Mouse (Mus musculus) midbrain, embryonic 10.5 days (tissue): ENCODE measurements at regions not wholly inside any gene's neighbourhood (a gene's known extent, or its start where the extent isn't known, plus 50 kb on each side); places are given as distances from the start of the nearest gene placed in this dataset.

Experiments
- DNase-seq: peaks from one replicate; pipeline ENCODE4 v3.0.0-alpha.2; 2017; ENCODE audit warnings: low spot score
- H3K27ac ChIP-seq: fragments of 300-500 bp; sonication (generic); replicated peaks from 2 replicates; pipeline ENCODE4 v1.5.1; 2016; ENCODE audit warnings: mild to moderate bottlenecking
- H3K27me3 ChIP-seq: fragments of 300-500 bp; sonication (generic); 2 replicates; pipeline ENCODE4 v1.6.1; 2016; ENCODE audit warnings: low read depth, mild to moderate bottlenecking; ENCODE audit not compliant: poor library complexity, severe bottlenecking
- H3K36me3 ChIP-seq: fragments of 300-500 bp; sonication (generic); 2 replicates; pipeline ENCODE4 v1.6.1; 2016; ENCODE audit warnings: mild to moderate bottlenecking, moderate library complexity
- H3K4me1 ChIP-seq: fragments of 300-500 bp; sonication (generic); 2 replicates; pipeline ENCODE4 v1.6.1; 2016
- H3K4me3 ChIP-seq: fragments of 300-500 bp; sonication (generic); 2 replicates; pipeline ENCODE4 v1.5.1; 2016; ENCODE audit warnings: mild to moderate bottlenecking, moderate library complexity
- H3K9me3 ChIP-seq: fragments of 300-500 bp; sonication (generic); replicated peaks from 2 replicates; pipeline ENCODE4 v1.6.1; 2016; ENCODE audit warnings: mild to moderate bottlenecking
- WGBS: fragments of 180-500 bp; shearing (Covaris S2); methylation state at CpG from one replicate; pipeline ENCODE4 v1.1.7; 2016; 5-methylcytosine and 5-hydroxymethylcytosine counted together

DNA sequence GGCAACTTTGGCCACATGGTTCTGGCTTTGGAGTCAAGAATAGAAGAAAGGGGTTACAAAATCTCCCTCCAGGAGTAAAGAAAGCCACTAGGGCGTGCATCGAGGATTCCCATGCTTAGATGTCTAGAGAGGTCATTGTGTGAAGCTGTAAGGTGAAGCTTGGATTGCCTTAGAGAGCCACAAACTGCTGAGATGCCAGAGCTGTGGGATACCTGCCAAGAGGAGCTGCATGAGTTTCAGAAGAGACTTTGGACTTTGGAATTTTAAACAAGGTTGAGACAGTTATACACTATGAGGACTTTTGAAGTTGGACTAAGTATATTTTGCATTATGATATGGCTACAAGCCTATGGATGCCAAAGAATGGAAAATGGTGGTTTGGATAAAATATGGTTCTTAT is 325.4 kb upstream of the Rag2 start:
- DNase-seq, result no peak
- H3K27ac ChIP-seq, result no peak overlapping the region
- 0 out of 2 replicates have a peak, but pooled peaks cover 3% of the 10 kb centered on the region for H3K9me3 ChIP-seq
- no peak overlapping the region for H3K4me3 ChIP-seq
- H3K4me1 ChIP-seq, result peaks cover 19% of the 10 kb centered on the region
- no peaks in the 10 kb centered on the region for H3K36me3 ChIP-seq
- H3K27me3 ChIP-seq, result no peaks in the 10 kb centered on the region
- WGBS, result 78% methylated on average over 2 of the region's 2 CpGs

DNA sequence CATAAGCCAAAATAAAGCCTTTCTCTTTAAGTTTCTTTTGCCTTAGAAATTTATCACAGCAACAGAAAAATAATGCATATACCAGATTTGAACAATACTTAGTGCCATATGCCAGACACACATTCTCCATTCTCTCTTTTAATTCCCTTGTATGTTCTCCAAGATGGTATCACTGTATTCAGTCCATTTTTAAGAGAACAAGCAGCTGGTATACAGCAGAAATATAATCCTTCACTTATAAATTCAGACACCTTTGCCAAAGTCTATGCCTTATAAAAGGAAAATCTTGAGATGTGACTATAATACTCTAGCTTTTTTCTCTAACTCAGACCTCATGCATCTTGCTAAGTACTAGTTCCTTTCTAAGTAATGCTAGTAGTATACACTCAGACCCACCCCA is 324.4 kb upstream of the Rag2 start:
- Histone ChIP-seq H3K4me1 (peaks cover 18% of the 10 kb centered on the region), H3K4me3 (no peak overlapping the region), H3K27ac (no peak overlapping the region), H3K36me3 (no peaks in the 10 kb centered on the region), H3K27me3 (no peaks in the 10 kb centered on the region), H3K9me3 (0 out of 2 replicates have a peak, but pooled peaks cover 3% of the 10 kb centered on the region)
- no peak for DNase-seq

DNA sequence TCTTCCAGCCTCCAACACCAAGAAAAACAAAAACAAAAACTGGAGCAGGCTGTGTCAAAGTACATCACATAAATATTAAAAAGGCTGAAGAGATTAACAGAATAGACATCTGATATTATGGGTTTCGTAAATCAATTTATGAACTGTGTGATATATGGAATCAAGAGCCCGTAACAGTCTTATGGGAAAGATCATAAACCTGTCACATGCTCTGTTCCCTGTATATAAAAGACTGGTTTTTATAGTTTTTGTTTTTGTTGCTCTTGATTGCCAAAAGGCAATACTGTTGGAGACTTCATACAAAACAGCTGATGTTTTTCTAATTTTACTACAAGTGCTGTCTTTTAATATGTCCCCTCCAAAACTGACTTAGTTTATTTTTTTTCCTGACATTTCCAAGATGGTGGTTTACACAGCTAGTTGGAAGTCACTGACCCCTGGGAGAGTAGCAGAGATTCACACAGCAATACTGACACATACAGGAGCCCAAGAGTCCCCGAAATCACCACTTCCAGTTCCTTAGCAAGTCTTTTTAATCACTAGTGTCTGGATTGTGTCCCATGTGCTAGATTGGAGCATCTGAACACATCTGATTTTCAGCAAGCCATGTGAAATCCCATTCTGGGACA is 303.1 kb upstream of the Rag2 start:
- Histone ChIP-seq H3K27ac (no peak overlapping the region), H3K9me3 (no peaks in the 10 kb centered on the region), H3K27me3 (no peaks in the 10 kb centered on the region), H3K36me3 (no peaks in the 10 kb centered on the region), H3K4me1 (peaks cover 13% of the 10 kb centered on the region), H3K4me3 (no peak overlapping the region)
- DNase-seq, result no peak
- WGBS, result 89% methylated on average over 3 of the region's 3 CpGs

DNA sequence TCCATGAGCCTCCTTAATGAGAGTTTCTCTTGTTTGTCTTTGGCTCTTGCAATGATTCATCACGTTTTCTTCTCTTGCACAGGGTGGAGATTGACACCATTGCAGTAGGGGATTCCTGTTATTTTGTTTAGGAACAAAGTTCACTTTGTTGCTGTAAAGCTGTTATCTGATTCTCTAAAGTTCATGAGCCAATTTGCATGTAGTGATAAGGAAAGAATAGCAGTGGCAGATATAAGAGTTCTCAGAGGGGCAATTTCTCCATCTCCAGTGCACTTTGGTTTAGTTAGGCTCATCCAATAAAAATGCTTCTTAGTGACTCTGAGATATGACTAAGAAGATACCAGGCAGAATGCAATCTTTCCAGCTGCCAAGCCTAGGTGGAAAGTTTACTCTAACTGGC is 267.8 kb upstream of the Rag2 start:
- H3K9me3 ChIP-seq, result no peaks in the 10 kb centered on the region
- H3K36me3 ChIP-seq, result no peaks in the 10 kb centered on the region
- no peak overlapping the region for H3K27ac ChIP-seq
- no peaks in the 10 kb centered on the region for H3K4me1 ChIP-seq
- WGBS, result 64% methylated on average over 1 of the region's 1 CpGs
- no peak overlapping the region for H3K4me3 ChIP-seq
- no peaks in the 10 kb centered on the region for H3K27me3 ChIP-seq
- DNase-seq, result no peak

DNA sequence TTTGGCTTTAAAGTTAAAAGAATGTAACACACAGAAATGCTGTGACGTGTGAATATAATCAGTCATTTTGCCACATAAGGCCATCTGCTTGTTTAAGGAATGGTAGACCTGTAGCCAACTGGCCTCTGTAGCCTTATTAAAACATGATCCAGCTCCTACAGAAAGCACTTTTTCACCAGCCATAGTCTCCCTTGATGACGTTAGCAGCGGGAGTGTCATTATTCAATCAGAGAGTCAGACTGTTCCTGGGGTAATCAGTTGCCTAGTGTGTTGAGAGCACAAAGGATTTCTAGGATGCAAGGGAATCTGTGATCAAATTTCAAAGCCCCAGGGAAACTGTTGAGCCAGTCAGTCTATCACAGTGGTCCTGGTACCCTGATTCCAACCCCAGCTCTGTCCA is 260.3 kb upstream of the Rag2 start:
- no peak overlapping the region for H3K27ac ChIP-seq
- H3K4me1 ChIP-seq, result no peaks in the 10 kb centered on the region
- no peaks in the 10 kb centered on the region for H3K9me3 ChIP-seq
- no peaks in the 10 kb centered on the region for H3K36me3 ChIP-seq
- no peak for DNase-seq
- WGBS, result 40% methylated on average over 3 of the region's 3 CpGs
- H3K4me3 ChIP-seq, result no peak overlapping the region
- H3K27me3 ChIP-seq, result no peaks in the 10 kb centered on the region

DNA sequence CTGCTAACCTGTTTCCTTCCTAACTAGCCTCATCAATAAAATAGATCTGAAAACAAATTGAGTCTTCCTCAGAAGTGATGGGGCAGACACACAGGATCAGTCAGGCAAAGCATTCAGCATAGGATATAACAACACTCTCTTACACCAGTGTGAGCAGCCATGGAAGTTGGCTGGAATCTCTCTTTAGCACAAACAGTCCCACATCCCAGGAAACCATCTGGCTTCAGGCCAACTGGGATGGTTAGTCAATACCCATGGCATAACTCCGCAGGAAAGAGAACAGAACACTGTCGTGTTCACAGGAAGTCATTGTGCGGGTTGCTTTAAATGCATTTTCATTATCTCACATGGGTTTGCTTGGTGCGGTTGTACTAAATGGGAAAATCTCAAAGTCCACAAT is 256.2 kb upstream of the Rag2 start:
- H3K4me1 ChIP-seq, result no peaks in the 10 kb centered on the region
- H3K27me3 ChIP-seq, result no peaks in the 10 kb centered on the region
- DNase-seq, result no peak
- no peak overlapping the region for H3K4me3 ChIP-seq
- H3K9me3 ChIP-seq, result no peaks in the 10 kb centered on the region
- WGBS, result 91% methylated on average over 4 of the region's 4 CpGs
- no peaks in the 10 kb centered on the region for H3K36me3 ChIP-seq
- H3K27ac ChIP-seq, result no peak overlapping the region

DNA sequence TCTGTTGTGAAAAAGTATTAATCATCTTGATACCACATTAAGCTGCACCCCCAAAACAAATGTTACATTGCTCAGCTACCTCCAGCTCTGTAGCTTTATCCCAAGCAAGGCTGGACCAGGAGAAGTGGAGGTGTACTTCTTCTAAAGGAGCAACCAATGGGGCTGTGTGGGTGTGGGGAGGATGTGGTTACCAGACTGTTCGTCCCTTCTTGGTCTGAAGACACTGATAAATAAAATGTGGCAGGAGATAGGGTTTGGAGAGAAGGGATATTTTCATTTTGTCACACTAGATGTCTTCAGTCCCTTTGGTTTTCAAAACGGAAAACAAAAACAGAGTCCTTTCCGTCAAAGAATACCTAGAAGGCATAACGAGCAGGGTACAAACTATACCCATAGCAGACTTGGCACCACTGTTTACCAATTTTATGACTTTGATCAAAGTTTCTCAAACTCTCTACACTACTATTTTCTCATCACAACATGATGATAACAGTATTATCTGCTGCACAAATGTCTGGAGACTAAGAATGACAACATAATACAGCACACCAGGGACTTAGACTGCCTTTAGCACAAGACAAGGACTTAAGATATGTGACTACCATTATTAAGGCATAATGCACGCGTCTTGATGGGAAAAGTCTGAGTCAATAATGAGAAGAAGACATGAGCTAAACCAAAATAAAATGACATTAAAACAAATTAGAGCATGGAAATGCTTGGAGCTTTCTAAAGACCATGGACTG is 253.4 kb upstream of the Rag2 start:
- Histone ChIP-seq H3K27me3 (no peaks in the 10 kb centered on the region), H3K36me3 (no peaks in the 10 kb centered on the region), H3K9me3 (no peaks in the 10 kb centered on the region), H3K4me1 (no peaks in the 10 kb centered on the region), H3K4me3 (no peak overlapping the region), H3K27ac (no peak overlapping the region)
- 94% methylated on average over 6 of the region's 6 CpGs for WGBS
- DNase-seq, result no peak

DNA sequence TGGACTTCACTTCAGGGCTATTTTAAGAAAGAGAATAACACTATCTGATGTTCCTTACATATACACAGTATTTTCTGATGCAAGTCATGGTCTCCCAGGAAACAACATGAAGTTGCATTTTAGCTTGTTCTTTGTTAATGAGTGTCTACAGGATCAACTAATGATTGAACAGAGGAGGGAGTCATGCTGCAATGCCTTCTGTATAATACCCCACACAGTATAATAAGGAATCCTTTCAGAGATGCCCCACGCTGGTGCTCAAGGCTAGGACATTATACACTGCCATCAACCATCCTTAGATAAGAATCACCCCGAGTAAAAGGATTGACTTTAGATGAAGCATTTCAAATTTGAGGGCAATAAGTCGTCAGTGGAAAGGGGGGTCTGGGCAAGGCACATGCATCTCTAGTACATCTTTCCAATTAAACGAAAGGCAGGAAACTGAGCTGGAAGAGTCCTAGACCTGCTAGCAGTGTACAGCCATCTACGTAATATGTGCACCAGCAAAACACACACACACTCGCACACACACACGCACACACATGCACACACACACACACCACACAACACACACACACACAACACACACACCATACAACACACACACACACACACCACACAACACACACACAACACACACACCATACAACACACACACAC is 252.6 kb upstream of the Rag2 start:
- DNase-seq, result no peak
- WGBS, result 92% methylated on average over 7 of the region's 7 CpGs
- H3K36me3 ChIP-seq, result no peaks in the 10 kb centered on the region
- no peak overlapping the region for H3K27ac ChIP-seq
- no peak overlapping the region for H3K4me3 ChIP-seq
- H3K27me3 ChIP-seq, result no peaks in the 10 kb centered on the region
- H3K9me3 ChIP-seq, result no peaks in the 10 kb centered on the region
- no peaks in the 10 kb centered on the region for H3K4me1 ChIP-seq

DNA sequence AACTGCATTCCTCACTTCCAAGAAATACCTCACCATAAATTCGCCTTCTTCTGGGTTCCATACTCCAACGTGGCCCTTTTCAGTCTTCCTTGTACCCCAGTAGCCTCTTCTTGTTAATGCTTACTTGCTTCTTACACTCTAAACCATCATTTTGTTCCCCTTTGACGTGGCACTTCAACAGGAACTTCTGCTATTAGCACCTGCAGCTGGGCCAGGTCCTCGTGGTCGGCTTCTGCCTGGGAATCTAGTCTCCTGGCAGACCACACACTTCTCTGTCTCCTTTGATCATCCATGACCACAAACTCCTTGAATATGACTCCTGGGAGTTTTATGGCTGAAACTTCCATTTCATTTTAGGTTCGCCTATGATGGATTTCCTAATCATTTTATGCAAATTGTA is 243.9 kb upstream of the Rag2 start:
- H3K27ac ChIP-seq, result no peak overlapping the region
- DNase-seq, result no peak
- no peaks in the 10 kb centered on the region for H3K9me3 ChIP-seq
- 86% methylated on average over 6 of the region's 6 CpGs for WGBS
- H3K4me3 ChIP-seq, result no peak overlapping the region
- no peaks in the 10 kb centered on the region for H3K36me3 ChIP-seq
- H3K4me1 ChIP-seq, result no peaks in the 10 kb centered on the region
- H3K27me3 ChIP-seq, result no peaks in the 10 kb centered on the region

DNA sequence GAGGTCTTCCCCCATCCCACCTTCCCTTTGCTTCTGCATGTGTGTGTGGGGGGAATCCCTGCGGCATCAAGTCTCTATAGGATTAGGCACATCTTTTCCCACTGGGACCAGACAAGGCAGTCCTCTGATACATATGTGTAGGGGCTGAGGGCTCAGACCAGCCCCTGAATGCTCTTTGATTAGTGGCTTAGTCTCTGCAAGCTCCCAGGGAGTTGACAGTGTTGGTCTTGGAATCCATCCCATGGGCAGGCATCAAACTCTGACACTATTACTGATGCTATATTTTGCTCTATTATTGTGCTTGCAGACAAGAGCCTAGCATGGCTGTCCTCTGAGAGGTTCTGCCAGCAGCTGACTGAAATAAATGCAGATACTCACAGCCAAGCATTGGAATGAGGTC is 209.5 kb upstream of the Rag2 start:
- no peak overlapping the region for H3K4me3 ChIP-seq
- 80% methylated on average over 1 of the region's 1 CpGs for WGBS

DNA sequence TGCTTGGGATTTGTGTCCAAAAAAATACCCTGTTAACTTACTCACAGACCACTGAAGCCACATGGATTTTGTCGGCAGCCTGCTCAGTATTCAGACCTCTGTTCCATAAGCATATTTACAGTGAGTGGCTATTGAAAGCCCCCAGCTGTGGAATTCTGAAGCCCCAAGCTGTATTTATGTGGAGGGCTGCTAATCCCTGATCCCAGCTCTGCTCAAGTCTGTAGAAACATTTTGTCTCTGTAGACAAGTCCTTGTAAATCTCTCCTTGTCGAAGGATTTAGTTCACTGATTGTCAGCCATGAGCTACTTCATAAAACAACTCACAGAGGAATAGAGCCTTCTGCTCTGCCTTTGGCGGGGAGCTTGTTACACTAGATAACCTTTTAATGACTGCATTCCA is 207.8 kb upstream of the Rag2 start:
- no peak overlapping the region for H3K4me3 ChIP-seq
- no peaks in the 10 kb centered on the region for H3K9me3 ChIP-seq
- H3K36me3 ChIP-seq, result no peaks in the 10 kb centered on the region
- 79% methylated on average over 3 of the region's 3 CpGs for WGBS
- H3K27ac ChIP-seq, result no peak overlapping the region
- no peaks in the 10 kb centered on the region for H3K4me1 ChIP-seq
- DNase-seq, result no peak
- no peaks in the 10 kb centered on the region for H3K27me3 ChIP-seq

More for the DNA sequence above, 209.5 kb upstream of the Rag2 start:
- no peak for DNase-seq
- Histone ChIP-seq H3K36me3 (no peaks in the 10 kb centered on the region), H3K4me1 (no peaks in the 10 kb centered on the region), H3K27ac (no peak overlapping the region), H3K27me3 (no peaks in the 10 kb centered on the region), H3K9me3 (no peaks in the 10 kb centered on the region)

DNA sequence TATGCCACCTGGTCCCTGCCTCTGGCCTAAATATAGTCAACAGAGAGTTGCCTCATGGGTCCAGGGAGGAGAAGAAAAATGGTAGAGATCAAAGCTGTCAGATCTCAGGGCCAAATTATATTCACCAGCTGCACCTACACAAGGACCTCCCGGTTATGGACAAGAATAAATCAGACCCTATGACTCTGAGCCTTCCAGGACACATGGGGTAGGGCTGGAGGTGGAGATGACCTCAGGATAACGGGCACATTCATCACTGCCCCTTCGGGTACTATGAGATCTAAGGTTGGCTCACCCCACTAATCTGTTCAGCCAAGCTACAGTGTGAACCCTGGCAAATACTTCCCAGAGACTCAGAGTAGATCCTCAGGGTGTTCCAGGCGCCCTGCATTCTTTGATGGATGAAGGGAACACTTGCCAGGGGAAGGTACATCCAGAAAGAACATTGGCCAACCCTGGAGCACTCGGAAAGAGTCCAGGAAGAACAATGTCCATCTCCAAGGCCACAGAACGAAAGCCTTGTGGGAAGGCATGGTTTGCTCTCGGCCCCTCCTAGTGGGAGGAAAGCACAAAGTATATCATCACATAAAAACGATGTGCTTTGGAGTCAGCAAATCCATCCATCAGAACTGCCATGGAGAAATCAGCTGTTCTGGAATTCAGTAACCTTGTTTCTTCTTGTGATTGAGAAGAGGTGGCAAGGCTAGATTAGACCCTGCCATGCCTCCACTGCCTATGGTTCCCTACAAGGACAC is 191.2 kb upstream of the Rag2 start:
- Histone ChIP-seq H3K9me3 (no peaks in the 10 kb centered on the region), H3K27ac (no peak overlapping the region), H3K36me3 (no peaks in the 10 kb centered on the region), H3K4me3 (no peak overlapping the region), H3K4me1 (no peaks in the 10 kb centered on the region), H3K27me3 (no peaks in the 10 kb centered on the region)
- WGBS, result 84% methylated on average over 8 of the region's 8 CpGs
- DNase-seq, result no peak

DNA sequence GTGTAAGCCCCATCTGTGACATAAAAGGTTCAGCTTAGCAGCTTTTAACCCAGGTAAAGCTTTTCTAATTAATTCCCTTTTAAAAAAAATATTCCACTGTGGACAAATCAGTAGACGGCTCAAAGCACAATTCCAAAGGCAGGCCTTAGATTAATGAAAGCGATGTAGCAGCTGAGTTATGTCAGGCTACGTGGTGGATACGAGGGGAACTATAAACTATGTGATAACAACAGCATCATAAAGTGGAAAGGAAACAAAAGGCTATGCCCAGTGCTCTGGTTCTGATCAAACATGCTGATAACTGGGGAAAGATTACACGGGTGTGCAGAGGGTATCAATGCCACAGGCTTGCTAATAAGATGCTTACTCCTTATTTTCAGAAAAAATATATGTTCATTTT is 184.3 kb upstream of the Rag2 start:
- H3K4me3 ChIP-seq, result no peak overlapping the region
- no peaks in the 10 kb centered on the region for H3K9me3 ChIP-seq
- no peak overlapping the region for H3K27ac ChIP-seq
- H3K36me3 ChIP-seq, result no peaks in the 10 kb centered on the region
- H3K4me1 ChIP-seq, result no peaks in the 10 kb centered on the region
- H3K27me3 ChIP-seq, result no peaks in the 10 kb centered on the region
- DNase-seq, result no peak
- WGBS, result 87% methylated on average over 5 of the region's 5 CpGs
